Mouse (Mus musculus) midbrain, embryonic 12.5 days (tissue): Measurements from ENCODE around the gene Tbc1d16. TPM values are rescaled to one million over a fixed set of nuclear protein-coding genes. Genes with fewer than 3 reads are reported as not detected.
"Not testable (repeated sequence)": the region's sequence is repeated elsewhere in the genome, so short reads cannot be mapped to it uniquely, and the experiment has no call there.

Experiments
- ATAC-seq: fragments of 200-750 bp; cut with Nextera tagmentation; 2 replicates; pipeline ENCODE4 v1.8.0; 2017; ENCODE audit warnings: low read depth, moderate TSS enrichment, moderate library complexity; ENCODE audit not compliant: low FRiP score
- H3K27ac ChIP-seq: fragments of 300-500 bp; sonication (generic); replicated peaks from 2 replicates; pipeline ENCODE4 v1.5.1; 2016; ENCODE audit warnings: mild to moderate bottlenecking
- H3K27me3 ChIP-seq: fragments of 300-500 bp; sonication (generic); 2 replicates; pipeline ENCODE4 v1.6.1; 2016; ENCODE audit warnings: mild to moderate bottlenecking
- H3K36me3 ChIP-seq: fragments of 300-500 bp; sonication (generic); 2 replicates; pipeline ENCODE4 v1.6.1; 2016
- H3K4me1 ChIP-seq: fragments of 300-500 bp; sonication (generic); 2 replicates; pipeline ENCODE4 v1.6.1; 2016
- H3K4me2 ChIP-seq: fragments of 300-500 bp; sonication (generic); replicated peaks from 2 replicates; pipeline ENCODE4 v1.6.1; 2016; ENCODE audit warnings: mild to moderate bottlenecking, moderate library complexity
- H3K4me3 ChIP-seq: fragments of 300-500 bp; sonication (generic); 2 replicates; pipeline ENCODE4 v1.5.1; 2016; ENCODE audit warnings: mild to moderate bottlenecking
- H3K9ac ChIP-seq: fragments of 300-500 bp; sonication (generic); replicated peaks from 2 replicates; pipeline ENCODE4 v1.6.1; 2016; ENCODE audit warnings: mild to moderate bottlenecking, moderate library complexity
- H3K9me3 ChIP-seq: fragments of 300-500 bp; sonication (generic); 2 replicates; pipeline ENCODE4 v1.6.1; 2016; ENCODE audit warnings: mild to moderate bottlenecking
- whole genome bisulfite sequencing: fragments of 180-500 bp; shearing (Covaris S2); methylation state at CpG from one replicate; pipeline ENCODE4 v1.1.7; 2016; 5-methylcytosine and 5-hydroxymethylcytosine counted together
- polyA plus RNA-seq: library from polyadenylated mRNA; unstranded; fragments of >200 nt; fragmentation: Nextera tagmentation; extraction: Ambion mirVana; gene quantifications from 2 replicates; pipeline ENCODE4 v1.2.1, GENCODE M21; 2016

The Tbc1d16 gene
- polyA plus RNA-seq, 1 experiment from 2014 or later, result 35.1 TPM

GRCm38 (mm10) chr11:119117945-119118344 is 110.4 kb downstream of the Tbc1d16 start:
- no peak for ATAC-seq
- no peak overlapping the region for H3K4me2 ChIP-seq
- no peaks in the 10 kb centered on the region for H3K36me3 ChIP-seq
- H3K4me1 ChIP-seq, result peaks cover 18% of the 10 kb centered on the region
- no peaks in the 10 kb centered on the region for H3K9me3 ChIP-seq
- H3K9ac ChIP-seq, result 0 out of 2 replicates have a peak overlapping the region, but pooled peaks have one; percentile 15
- H3K27ac ChIP-seq, result no peak overlapping the region
- peaks cover 27% of the 10 kb centered on the region; the same call in 1 of the 2 replicates for H3K27me3 ChIP-seq
- no peak overlapping the region for H3K4me3 ChIP-seq
- 60% methylated on average over 7 of the region's 7 CpGs for WGBS

- Histone ChIP-seq H3K4me3 (no peak overlapping the region), H3K27me3 (peaks cover 30% of the 10 kb centered on the region; the same call in 1 of the 2 replicates), H3K27ac (no peak overlapping the region), H3K4me1 (peaks cover 18% of the 10 kb centered on the region), H3K4me2 (no peak overlapping the region), H3K9ac (no peak overlapping the region), H3K36me3 (no peaks in the 10 kb centered on the region), H3K9me3 (no peaks in the 10 kb centered on the region)
- 67% methylated on average over 4 of the region's 4 CpGs for WGBS
- ATAC-seq, result no peak
These were observed 111.3 kb downstream of the Tbc1d16 start for GRCm38 (mm10) chr11:119116992-119117391.

- H3K27me3 ChIP-seq, result peaks cover 30% of the 10 kb centered on the region
- no peak for ATAC-seq
These were observed 115.6 kb downstream of the Tbc1d16 start for GRCm38 (mm10) chr11:119112721-119113120.

DNA sequence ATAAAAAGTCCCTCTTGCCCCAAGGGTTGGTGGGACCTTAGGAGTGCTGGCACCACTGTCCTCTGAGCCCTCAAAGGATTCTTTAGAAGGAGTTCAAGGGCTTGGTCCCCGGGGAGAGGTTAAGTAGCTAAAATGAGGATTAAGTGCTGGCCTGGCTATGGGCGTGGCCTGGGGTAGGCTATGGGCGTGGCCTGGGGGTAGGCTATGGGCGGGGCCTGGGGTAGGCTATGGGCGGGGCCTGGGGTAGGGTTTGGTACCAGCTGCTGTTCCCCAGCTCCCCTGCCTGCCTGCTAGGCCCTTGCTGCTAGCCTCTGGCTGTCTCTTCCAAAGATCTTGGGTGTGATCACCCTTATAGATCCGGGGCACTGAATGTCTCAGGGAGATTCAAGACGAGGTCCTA is 117.0 kb downstream of the Tbc1d16 start:
- WGBS, result 8% methylated on average over 7 of the region's 7 CpGs
- Histone ChIP-seq H3K4me2 (no peak overlapping the region), H3K36me3 (no peaks in the 10 kb centered on the region), H3K9me3 (no peaks in the 10 kb centered on the region), H3K27me3 (peaks cover 28% of the 10 kb centered on the region), H3K4me3 (no peak overlapping the region), H3K27ac (no peak overlapping the region), H3K4me1 (peaks cover 11% of the 10 kb centered on the region; the same call in 1 of the 2 replicates), H3K9ac (no peak overlapping the region)
- no peak for ATAC-seq

More at GRCm38 (mm10) chr11:119112721-119113120, 115.6 kb downstream of the Tbc1d16 start:
- H3K4me1 ChIP-seq, result peaks cover 9% of the 10 kb centered on the region; the same call in 1 of the 2 replicates
- H3K27ac ChIP-seq, result no peak overlapping the region
- H3K36me3 ChIP-seq, result no peaks in the 10 kb centered on the region
- no peak overlapping the region for H3K4me2 ChIP-seq
- no peak overlapping the region for H3K4me3 ChIP-seq
- H3K9me3 ChIP-seq, result no peaks in the 10 kb centered on the region
- no peak overlapping the region for H3K9ac ChIP-seq

- H3K27me3 ChIP-seq, result peaks cover 35% of the 10 kb centered on the region
- ATAC-seq, result no peak
- no peaks in the 10 kb centered on the region for H3K9me3 ChIP-seq
- H3K36me3 ChIP-seq, result no peaks in the 10 kb centered on the region
- 76% methylated on average over 9 of the region's 9 CpGs for WGBS
- no peak overlapping the region for H3K4me3 ChIP-seq
- H3K4me2 ChIP-seq, result no peak overlapping the region
- no peak overlapping the region for H3K27ac ChIP-seq
- H3K9ac ChIP-seq, result no peak overlapping the region
- peaks cover 11% of the 10 kb centered on the region; the same call in 1 of the 2 replicates for H3K4me1 ChIP-seq
These were observed 118.8 kb downstream of the Tbc1d16 start for GRCm38 (mm10) chr11:119109415-119110071.

DNA sequence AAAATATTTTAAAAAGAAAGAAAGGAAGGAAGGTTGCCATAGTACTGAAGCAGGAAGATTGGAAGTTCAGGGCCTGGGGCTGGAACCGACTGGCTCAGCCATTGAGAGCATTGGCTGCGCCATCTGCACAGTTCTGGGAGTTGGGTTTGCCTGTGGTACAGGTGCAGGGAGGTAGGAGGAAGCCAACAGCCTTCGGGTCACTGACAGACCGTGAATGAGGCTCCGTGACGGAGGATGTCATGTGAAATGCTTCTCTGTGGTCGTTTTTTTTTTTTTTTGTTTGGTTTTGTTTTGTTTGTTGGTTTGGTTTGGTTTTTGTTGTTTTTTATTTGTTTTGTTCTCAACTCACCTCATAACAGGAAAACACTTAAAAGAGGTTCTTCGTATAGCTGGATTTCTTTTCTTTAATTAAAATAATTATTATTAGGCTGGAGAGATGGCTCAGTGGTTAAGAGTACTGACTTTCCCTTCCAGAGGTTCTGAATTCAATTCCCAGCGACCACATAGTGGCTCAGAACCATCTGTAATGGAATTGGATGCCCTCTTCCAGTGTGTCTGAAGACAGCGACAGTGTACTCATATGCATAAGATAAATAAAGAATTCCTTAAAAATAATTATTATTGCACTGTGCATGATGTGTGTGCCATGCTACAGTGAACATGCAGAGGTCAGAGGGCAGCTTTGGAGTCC is 119.6 kb downstream of the Tbc1d16 start:
- 77% methylated on average over 10 of the region's 10 CpGs for WGBS
- Histone ChIP-seq H3K27me3 (peaks cover 35% of the 10 kb centered on the region), H3K9ac (no peak overlapping the region), H3K4me1 (peaks cover 11% of the 10 kb centered on the region; the same call in 1 of the 2 replicates), H3K4me3 (no peak overlapping the region), H3K4me2 (no peak overlapping the region), H3K9me3 (no peaks in the 10 kb centered on the region), H3K36me3 (no peaks in the 10 kb centered on the region), H3K27ac (no peak overlapping the region)
- ATAC-seq, result no peak

DNA sequence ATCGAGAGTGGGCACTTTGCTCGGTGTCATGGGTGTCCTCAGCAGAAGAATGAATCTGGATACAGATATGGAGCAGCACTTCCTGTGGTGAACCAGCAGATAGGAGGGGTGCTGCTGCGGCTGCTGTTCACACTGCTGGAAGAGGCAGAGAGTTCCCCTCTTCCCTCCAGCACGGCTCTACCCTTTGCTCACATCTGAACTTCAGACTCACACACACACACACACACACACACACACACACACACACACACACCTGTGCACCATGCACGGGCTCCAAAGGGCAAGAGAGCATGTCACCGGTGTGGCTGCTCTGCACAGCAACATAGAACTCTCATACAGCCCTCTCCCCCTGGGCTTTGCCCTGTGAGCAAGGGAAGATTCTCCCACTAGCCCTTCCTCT is 122.0 kb downstream of the Tbc1d16 start:
- no peak overlapping the region for H3K27ac ChIP-seq
- no peak for ATAC-seq
- no peaks in the 10 kb centered on the region for H3K9me3 ChIP-seq
- peaks cover 34% of the 10 kb centered on the region for H3K27me3 ChIP-seq
- peaks cover 10% of the 10 kb centered on the region; the same call in 1 of the 2 replicates for H3K4me1 ChIP-seq
- no peak overlapping the region for H3K4me3 ChIP-seq
- H3K9ac ChIP-seq, result no peak overlapping the region
- no peak overlapping the region for H3K4me2 ChIP-seq
- H3K36me3 ChIP-seq, result no peaks in the 10 kb centered on the region
- 65% methylated on average over 6 of the region's 6 CpGs for WGBS

- no peak overlapping the region for H3K4me2 ChIP-seq
- WGBS, result 59% methylated on average over 8 of the region's 8 CpGs
- no peak overlapping the region for H3K4me3 ChIP-seq
- H3K9ac ChIP-seq, result no peak overlapping the region
- no peak for ATAC-seq
- H3K27me3 ChIP-seq, result peaks cover 34% of the 10 kb centered on the region
- H3K27ac ChIP-seq, result no peak overlapping the region
- H3K9me3 ChIP-seq, result no peaks in the 10 kb centered on the region
- H3K36me3 ChIP-seq, result no peaks in the 10 kb centered on the region
- peaks cover 8% of the 10 kb centered on the region; the same call in 1 of the 2 replicates for H3K4me1 ChIP-seq
These were observed 122.6 kb downstream of the Tbc1d16 start for GRCm38 (mm10) chr11:119105748-119106147.

- WGBS, result 88% methylated on average over 7 of the region's 7 CpGs
- no peaks in the 10 kb centered on the region for H3K9me3 ChIP-seq
- H3K27ac ChIP-seq, result no peak overlapping the region
- peaks cover 31% of the 10 kb centered on the region for H3K27me3 ChIP-seq
- no peak overlapping the region for H3K4me3 ChIP-seq
- H3K4me2 ChIP-seq, result no peak overlapping the region
- no peaks in the 10 kb centered on the region for H3K36me3 ChIP-seq
- no peak for ATAC-seq
- H3K4me1 ChIP-seq, result peaks cover 8% of the 10 kb centered on the region; the same call in 1 of the 2 replicates
- no peak overlapping the region for H3K9ac ChIP-seq
These were observed 123.2 kb downstream of the Tbc1d16 start for GRCm38 (mm10) chr11:119105071-119105609.

DNA sequence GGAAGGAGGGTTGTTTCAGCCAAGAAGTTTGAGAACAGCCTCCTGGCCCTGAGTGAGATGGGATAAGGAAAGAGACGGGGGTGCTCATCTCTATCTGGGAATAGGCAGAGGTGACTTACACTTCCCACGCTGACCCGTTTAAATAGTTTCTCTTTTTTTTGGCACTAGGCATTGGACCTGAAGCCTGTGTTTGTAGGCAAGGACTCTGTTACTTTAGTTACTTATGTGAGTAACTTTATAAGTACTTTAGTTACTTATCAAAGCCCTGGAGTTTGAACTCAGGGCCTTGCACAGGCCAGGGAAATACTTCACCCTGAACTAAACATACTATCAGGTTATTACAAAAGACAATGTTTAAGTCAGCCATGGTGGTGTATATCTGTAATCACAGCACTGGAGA is 124.3 kb downstream of the Tbc1d16 start:
- Histone ChIP-seq H3K9me3 (no peaks in the 10 kb centered on the region), H3K36me3 (no peaks in the 10 kb centered on the region), H3K4me1 (peaks cover 8% of the 10 kb centered on the region; the same call in 1 of the 2 replicates), H3K9ac (no peak overlapping the region), H3K27me3 (peaks cover 25% of the 10 kb centered on the region), H3K27ac (no peak overlapping the region), H3K4me3 (no peak overlapping the region), H3K4me2 (no peak overlapping the region)
- 93% methylated on average over 3 of the region's 3 CpGs for WGBS
- ATAC-seq, result no peak

DNA sequence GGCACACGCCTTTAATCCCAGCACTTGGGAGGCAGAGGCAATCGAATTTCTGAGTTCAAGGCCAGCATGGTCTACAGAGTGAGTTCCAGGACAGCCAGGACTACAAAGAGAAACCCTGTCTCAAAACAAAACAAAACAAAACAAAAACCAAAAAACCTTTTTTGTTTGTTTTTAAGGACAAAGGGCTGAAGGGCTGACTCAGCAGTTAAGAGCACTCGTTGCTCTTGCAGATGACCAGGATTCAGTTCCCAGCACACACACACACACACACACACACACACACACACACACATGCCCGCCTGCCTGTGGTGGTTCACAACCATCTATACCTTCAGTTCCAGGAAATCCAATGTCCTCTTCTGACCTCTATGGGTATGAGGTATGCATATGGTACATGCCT is 127.9 kb downstream of the Tbc1d16 start:
- peaks cover 18% of the 10 kb centered on the region for H3K27me3 ChIP-seq
- H3K36me3 ChIP-seq, H3K4me3 ChIP-seq, H3K4me2 ChIP-seq, ATAC-seq, H3K4me1 ChIP-seq, H3K9me3 ChIP-seq, H3K9ac ChIP-seq, H3K27ac ChIP-seq: not testable (repeated sequence)
- 69% methylated on average over 4 of the region's 4 CpGs for WGBS

- H3K27ac ChIP-seq, result no peak overlapping the region
- H3K4me3 ChIP-seq, result no peak overlapping the region
- H3K9ac ChIP-seq, result no peak overlapping the region
- peaks cover 29% of the 10 kb centered on the region for H3K27me3 ChIP-seq
- WGBS, result 80% methylated on average over 4 of the region's 4 CpGs
- H3K4me1 ChIP-seq, result peaks cover 4% of the 10 kb centered on the region; the same call in 1 of the 2 replicates
- no peaks in the 10 kb centered on the region for H3K36me3 ChIP-seq
- H3K9me3 ChIP-seq, result no peaks in the 10 kb centered on the region
- ATAC-seq, result no peak
- H3K4me2 ChIP-seq, result no peak overlapping the region
These were observed 130.1 kb downstream of the Tbc1d16 start for GRCm38 (mm10) chr11:119098202-119098601.
